Mouse (Mus musculus) liver (tissue): ENCODE results near the gene Ahdc1.
A peak's percentile ranks its signal among the peaks of the same experiment; 100 is the strongest.

Experiments
- DNase-seq: peaks from one replicate; pipeline ENCODE4 v3.0.0-alpha.2; 2020; ENCODE audit warnings: mixed read lengths

The Ahdc1 gene

GRCm38 (mm10) chr4:133040241-133040904, 29.3 kb downstream of the Ahdc1 start:
- no peak for DNase-seq

- DNase-seq: no peak
Measured at GRCm38 (mm10) chr4:133042244-133042643, 31.2 kb downstream of the Ahdc1 start.

GRCm38 (mm10) chr4:133042651-133043635, 31.9 kb downstream of the Ahdc1 start:
- DNase-seq: peak; percentile 54

GRCm38 (mm10) chr4:133043798-133044646, 33.0 kb downstream of the Ahdc1 start:
- DNase-seq: no peak

GRCm38 (mm10) chr4:133044647-133045094, 33.6 kb downstream of the Ahdc1 start:
- no peak for DNase-seq

- no peak for DNase-seq
Measured at GRCm38 (mm10) chr4:133045771-133046474, 34.9 kb downstream of the Ahdc1 start.

- DNase-seq: no peak
Measured at GRCm38 (mm10) chr4:133046691-133047352, 35.8 kb downstream of the Ahdc1 start.

GRCm38 (mm10) chr4:133047353-133048105, 36.5 kb downstream of the Ahdc1 start:
- DNase-seq: no peak

GRCm38 (mm10) chr4:133049071-133049920, 38.2 kb downstream of the Ahdc1 start:
- DNase-seq: no peak

GRCm38 (mm10) chr4:133050196-133050836, 39.3 kb downstream of the Ahdc1 start:
- no peak for DNase-seq

- DNase-seq: no peak
Measured at GRCm38 (mm10) chr4:133050837-133051549, 39.9 kb downstream of the Ahdc1 start.

GRCm38 (mm10) chr4:133051550-133051865, 40.4 kb downstream of the Ahdc1 start:
- no peak for DNase-seq

- no peak for DNase-seq
Measured at GRCm38 (mm10) chr4:133052029-133052745, 41.1 kb downstream of the Ahdc1 start.

GRCm38 (mm10) chr4:133052995-133053572, 42.0 kb downstream of the Ahdc1 start:
- DNase-seq: no peak

- DNase-seq: no peak
Measured at GRCm38 (mm10) chr4:133054530-133054929, 43.5 kb downstream of the Ahdc1 start.

- DNase-seq: no peak
Measured at GRCm38 (mm10) chr4:133055163-133055951, 44.3 kb downstream of the Ahdc1 start.
